Mouse (Mus musculus): ENCODE measurements around the gene Lclat1. TPM values are rescaled to one million over a fixed set of nuclear protein-coding genes. Genes with fewer than 3 reads are reported as not detected.
"Not testable (repeated sequence)": the region's sequence is repeated elsewhere in the genome, so short reads cannot be mapped to it uniquely, and the experiment has no call there.

Gene Lclat1
- total RNA-seq, 2 experiments from 2014 or later = 4.2 TPM

DNA sequence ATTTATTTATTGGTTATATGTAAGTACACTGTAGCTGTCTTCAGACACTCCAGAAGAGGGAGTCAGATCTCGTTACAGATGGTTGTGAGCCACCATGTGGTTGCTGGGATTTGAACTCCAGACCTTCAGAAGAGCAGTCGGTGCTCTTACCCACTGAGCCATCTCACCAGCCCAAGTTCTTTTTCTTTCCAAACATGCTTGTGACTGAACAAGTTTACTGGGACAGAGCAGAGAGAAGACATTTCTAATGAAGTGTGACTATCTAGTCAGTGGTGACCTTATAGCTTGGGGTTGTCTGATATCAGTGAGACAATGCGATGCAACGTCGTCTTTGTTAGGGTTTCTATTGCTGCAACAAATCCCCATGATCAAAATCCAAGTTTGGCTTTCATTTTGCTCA lies 151.5 kb downstream of the Lclat1 start:
- not testable (repeated sequence) for ATAC-seq (replicated peaks; ENCODE audit: low FRiP score, poor library complexity, severe bottlenecking)

DNA sequence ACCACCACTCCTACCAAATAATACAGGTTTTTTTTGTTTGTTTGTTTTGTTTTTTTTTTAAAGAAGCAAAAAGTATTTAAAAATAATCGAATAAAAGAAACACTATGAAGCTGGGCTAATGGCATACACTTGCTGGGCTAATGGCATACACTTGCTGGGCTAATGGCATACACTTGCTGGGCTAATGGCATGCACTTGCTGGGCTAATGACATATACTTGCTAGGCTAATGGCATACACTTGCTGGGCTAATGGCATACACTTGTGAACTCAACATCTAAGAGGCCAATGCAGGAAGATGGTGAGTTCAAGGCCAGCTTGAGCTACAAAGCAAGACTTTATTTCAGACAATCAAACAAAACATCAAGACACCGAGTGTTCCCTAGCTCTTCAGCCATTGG lies 154.8 kb downstream of the Lclat1 start:
- no peak for ATAC-seq (replicated peaks; ENCODE audit: low FRiP score, poor library complexity, severe bottlenecking)

- no peak for ATAC-seq (replicated peaks; ENCODE audit: low FRiP score, poor library complexity, severe bottlenecking)
These were observed 155.3 kb downstream of the Lclat1 start for GRCm38 (mm10) chr17:73263077-73263501.

DNA sequence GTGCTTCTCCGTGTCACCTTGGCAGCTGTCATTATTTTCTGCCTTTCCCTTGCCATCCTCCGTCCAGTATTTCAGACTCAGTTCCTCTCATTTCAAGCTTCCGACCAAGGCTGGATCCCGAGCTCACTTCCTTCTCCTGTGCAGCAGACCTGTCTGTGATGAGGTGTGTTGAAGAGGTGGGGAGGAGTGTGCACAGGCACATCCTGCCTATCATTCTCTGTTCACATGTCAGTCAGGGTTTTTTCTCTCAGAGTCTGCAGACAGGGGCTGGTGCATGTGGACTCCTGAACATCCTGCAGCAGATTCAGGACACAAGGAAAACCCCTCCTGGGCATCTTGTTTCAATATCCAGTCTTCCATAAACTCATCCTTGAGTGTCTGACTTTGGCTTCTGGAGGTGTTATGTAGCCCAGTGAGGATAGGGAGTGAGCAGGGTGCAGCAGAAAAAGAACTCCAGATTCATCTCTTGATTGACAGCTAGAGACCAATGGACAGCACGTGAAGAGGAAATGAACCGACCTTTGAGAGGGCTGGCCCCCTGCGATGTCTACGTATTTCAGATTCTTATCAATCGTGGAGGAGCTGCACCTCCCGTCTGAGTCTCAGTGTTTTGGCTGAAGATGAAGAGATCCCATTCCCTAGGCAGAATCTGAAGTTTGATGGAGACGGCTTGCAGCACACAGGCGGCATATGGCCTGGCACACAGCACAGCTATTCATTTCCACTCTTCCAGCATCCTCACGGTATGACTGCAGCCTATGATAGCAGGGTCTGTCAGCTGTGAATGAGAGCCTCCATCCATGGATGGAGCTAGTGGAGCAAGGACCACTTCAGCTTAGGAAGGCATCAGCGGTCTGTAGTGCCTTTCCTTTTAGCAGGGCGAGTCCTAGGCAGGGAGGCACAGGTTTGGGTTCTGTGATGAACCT lies 163.3 kb downstream of the Lclat1 start:
- ATAC-seq (replicated peaks; ENCODE audit: low FRiP score, poor library complexity, severe bottlenecking) = no peak

DNA sequence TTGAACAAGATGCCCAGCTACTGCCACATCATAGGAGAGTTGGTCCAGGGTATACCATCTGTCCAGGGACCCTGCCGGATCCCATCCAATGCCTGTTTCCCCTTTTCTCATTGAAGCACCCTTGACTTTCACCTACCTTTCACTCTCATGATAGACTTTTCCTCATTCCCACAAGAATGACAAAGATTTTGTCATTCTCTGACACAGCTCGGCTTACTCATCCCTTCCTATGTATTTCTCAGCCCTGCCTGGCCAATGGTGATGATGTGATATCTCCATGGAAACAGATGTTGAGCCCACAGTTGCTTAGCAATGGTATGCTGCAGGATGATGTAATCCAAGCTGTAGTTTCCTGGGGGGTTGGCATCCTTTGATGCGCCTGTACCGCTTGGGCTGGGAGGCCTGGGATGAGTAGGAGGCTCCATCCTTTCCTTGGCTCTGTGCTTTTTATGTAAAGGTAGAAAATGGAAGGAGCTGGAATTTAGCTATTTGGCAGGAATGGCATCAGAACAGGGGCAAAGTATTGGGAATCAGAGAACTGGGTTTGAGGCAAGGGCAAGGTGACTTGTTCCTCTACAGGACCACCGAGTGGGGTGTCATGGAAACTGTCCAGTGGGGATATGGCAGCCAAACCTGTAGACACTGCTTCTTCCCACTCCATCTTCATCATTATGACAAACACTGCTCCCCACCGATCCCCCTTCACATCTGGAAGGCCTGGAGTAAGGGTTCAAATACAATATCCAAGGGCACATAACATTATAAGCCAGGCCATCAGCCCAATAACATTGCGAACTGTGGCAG lies 164.2 kb downstream of the Lclat1 start:
- 0 out of 2 replicates have a peak, but pooled peaks have one; percentile 25 for ATAC-seq (replicated peaks; ENCODE audit: low FRiP score, poor library complexity, severe bottlenecking)

- no peak for ATAC-seq (replicated peaks; ENCODE audit: low FRiP score, poor library complexity, severe bottlenecking)
These were observed 166.0 kb downstream of the Lclat1 start for GRCm38 (mm10) chr17:73273809-73274208.

- no peak for ATAC-seq (replicated peaks; ENCODE audit: low FRiP score, poor library complexity, severe bottlenecking)
These were observed 167.3 kb downstream of the Lclat1 start for GRCm38 (mm10) chr17:73275066-73275465.

GRCm38 (mm10) chr17:73277770-73278169 lies 170.0 kb downstream of the Lclat1 start:
- ATAC-seq (replicated peaks; ENCODE audit: low FRiP score, poor library complexity, severe bottlenecking) = no peak

- not testable (repeated sequence) for ATAC-seq (replicated peaks; ENCODE audit: low FRiP score, poor library complexity, severe bottlenecking)
These were observed 174.9 kb downstream of the Lclat1 start for GRCm38 (mm10) chr17:73282702-73283101.

- ATAC-seq (replicated peaks; ENCODE audit: low FRiP score, poor library complexity, severe bottlenecking) = no peak
These were observed 176.5 kb downstream of the Lclat1 start for GRCm38 (mm10) chr17:73284301-73284700.

Other genes starting within 250 kb of the Lclat1 start
- 8.6 and 14.3 TPM in 2 replicates for gene Lbh, start 189.7 kb upstream of the Lclat1 start, total RNA-seq (2015; ENCODE audit: low replicate concordance)
- 3.0 and 6.7 TPM in 2 replicates for gene Lbh, start 189.7 kb upstream of the Lclat1 start, total RNA-seq (2017; ENCODE audit: low replicate concordance)

All from erythroid progenitor cell, adult 5-6 weeks (primary cell).